Mouse (Mus musculus) cerebellum, postnatal 25 days (tissue): ENCODE data around the gene Gm20449.
A peak's percentile ranks its signal among the peaks of the same experiment; 100 is the strongest.
"Not testable (repeated sequence)": the region's sequence is repeated elsewhere in the genome, so short reads cannot be mapped to it uniquely, and the experiment has no call there.

Experiments
- DNase-seq, 2 experiments: peaks; one replicate each; pipeline ENCODE4 v3.0.0; 2021; ENCODE audit warnings: mixed read lengths in 2 of 2

Gene Gm20449

GRCm38 (mm10) chr7:41499389-41500049 lies at the start of gene Gm20449, which contains the start of gene AW146154:
Gene Gm20449 (minus strand): TSS chr7:41499417.
Gene AW146154 (minus strand): TSS chr7:41499890.
- DNase-seq, result peak; percentile 99

GRCm38 (mm10) chr7:41512672-41513071 lies 13.5 kb upstream of the Gm20449 start:
- DNase-seq, result no peak

GRCm38 (mm10) chr7:41512207-41512606 lies 13.0 kb upstream of the Gm20449 start:
- no peak for DNase-seq

- DNase-seq, result peak in 1 of 2 experiments; percentile 3
Measured at GRCm38 (mm10) chr7:41502402-41502801, 3.2 kb upstream of the Gm20449 start.

GRCm38 (mm10) chr7:41500151-41500934 lies 1.1 kb upstream of the Gm20449 start:
- peak in 1 of 2 experiments; percentile 67 for DNase-seq

- DNase-seq, result not testable (repeated sequence)
Measured at GRCm38 (mm10) chr7:41499018-41499388, 214 bp downstream of the Gm20449 start.

GRCm38 (mm10) chr7:41498464-41498863 lies 753 bp downstream of the Gm20449 start:
- DNase-seq, result peak in 1 of 2 experiments; percentile 22

- peak in 1 of 2 experiments; percentile 5 for DNase-seq
Measured at GRCm38 (mm10) chr7:41497871-41498270, 1.3 kb downstream of the Gm20449 start.

- no peak for DNase-seq
Measured at GRCm38 (mm10) chr7:41451864-41452263, 47.4 kb downstream of the Gm20449 start.

GRCm38 (mm10) chr7:41448596-41448995 lies 50.6 kb downstream of the Gm20449 start, which contains the start of gene Vmn2r57:
Gene Vmn2r57 (minus strand): TSS chr7:41448696.
- DNase-seq, result not testable (repeated sequence)

GRCm38 (mm10) chr7:41394130-41394529 lies 105.1 kb downstream of the Gm20449 start:
- no peak for DNase-seq

GRCm38 (mm10) chr7:41393048-41393971 lies 105.9 kb downstream of the Gm20449 start, which contains the start of gene AI987944:
Gene AI987944 (minus strand): TSS chr7:41393379.
- DNase-seq, result peak; percentile 80 to 84
